Mouse (Mus musculus): ENCODE measurements around the gene Snupn. TPM values are rescaled to one million over a fixed set of nuclear protein-coding genes. Genes with fewer than 3 reads are reported as not detected.
"Not testable (repeated sequence)": the region's sequence is repeated elsewhere in the genome, so short reads cannot be mapped to it uniquely, and the experiment has no call there.

Snupn gene
- polyA plus RNA-seq (2012; rRNA removed) (3.6 and 4.6 TPM in 2 replicates), polyA plus RNA-seq (2014; fragmentation: Nextera tagmentation; extraction: Ambion mirVana) (8.7 and 8.8 TPM in 2 replicates)

DNA sequence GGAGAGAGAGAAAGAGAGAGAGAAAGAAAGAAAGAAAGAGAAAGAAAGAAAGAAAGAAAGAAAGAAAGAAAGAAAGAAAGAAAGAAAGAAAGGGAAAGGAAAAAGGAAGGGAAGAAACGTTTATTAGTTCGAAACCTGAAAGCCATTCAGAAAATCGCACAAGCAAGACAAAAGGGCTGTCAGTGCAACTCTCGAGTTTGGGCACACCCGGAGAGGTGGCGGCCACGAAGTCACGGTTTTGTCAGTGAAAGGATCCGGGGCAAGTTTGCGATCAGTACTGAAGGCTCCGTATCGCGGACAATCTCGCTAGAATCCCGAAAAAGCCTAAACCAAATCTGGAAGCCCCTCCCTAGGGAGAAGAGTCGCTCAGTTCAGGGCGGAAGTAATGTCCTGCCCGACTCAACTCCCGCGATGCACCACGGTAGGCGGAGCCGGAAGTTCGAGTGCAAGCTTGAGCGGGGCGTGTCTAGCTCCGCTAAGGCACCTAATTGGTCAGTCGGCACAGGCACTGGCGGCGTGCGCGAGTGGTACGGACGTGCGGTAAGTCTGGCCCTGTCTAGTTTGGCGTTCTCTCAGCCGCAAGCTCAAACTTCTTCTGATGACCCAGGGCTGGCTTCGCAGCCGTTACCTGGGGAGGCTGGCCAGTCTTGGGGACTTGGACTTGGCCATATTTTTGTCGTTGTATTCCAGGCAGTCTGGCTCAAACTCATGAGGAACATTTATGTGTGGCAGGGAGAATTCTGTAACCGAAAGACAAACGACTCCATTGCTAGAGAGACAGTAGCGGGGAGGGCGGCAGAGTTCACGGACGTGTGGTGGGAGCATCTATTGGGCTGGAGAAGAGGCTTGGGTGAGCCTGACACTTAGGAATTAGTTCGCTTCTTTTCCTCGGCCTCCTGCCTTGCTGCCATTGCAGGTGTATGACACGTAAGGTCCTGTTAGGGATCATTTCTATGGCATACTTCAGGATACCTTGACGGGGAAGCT lies at the start of gene Snupn:
Snupn (plus strand) TSS at position 465 of the 987 bp plus-strand sequence.
- no peaks in the 10 kb centered on the region for H3K9me3 ChIP-seq (ENCODE audit: control insufficient read depth, low read length)
- peak; percentile 97 to 98 (median 97) for DNase-seq (ENCODE audit: low read depth in 3 of 3, low spot score in 3 of 3)
- under 1% methylated on average over 50 of the region's 50 CpGs for WGBS (ENCODE audit: insufficient replicate concordance)
- no peak for TF ChIP-seq EP300 (IDR thresholded peaks at IDR 0.05; ENCODE audit: low read depth)
- no peak for TF ChIP-seq CTCF (IDR thresholded peaks at IDR 0.05; ENCODE audit: low read depth)
- peak within 1 kb of the TSS; percentile 91 for H3K9ac ChIP-seq (replicated peaks)
- peaks cover 8 to 11% of the 10 kb centered on the region in 2 experiments for H3K4me1 ChIP-seq (replicated peaks; ENCODE audit: control insufficient read depth in 2 of 2, insufficient read depth in 2 of 2, low read length in 1 of 2)
- peak; percentile 100 for ATAC-seq (ENCODE audit: insufficient read depth)
- no peaks in the 10 kb centered on the region for H3K27me3 ChIP-seq (ENCODE audit: control insufficient read depth, insufficient read depth, low read length)
- no peaks in the 10 kb centered on the region for H3K36me3 ChIP-seq (replicated peaks; ENCODE audit: control insufficient read depth, insufficient read depth, low read depth)
- peak within 1 kb of the TSS; percentile 83 to 89 for H3K4me3 ChIP-seq (ENCODE audit: insufficient read depth in 1 of 2, low read depth in 2 of 2, low read length in 2 of 2)
- H3K4me2 ChIP-seq (ENCODE audit: low read depth): peak within 1 kb of the TSS; percentile 85
- H3K27ac ChIP-seq: peak within 1 kb of the TSS; percentile 89

DNA sequence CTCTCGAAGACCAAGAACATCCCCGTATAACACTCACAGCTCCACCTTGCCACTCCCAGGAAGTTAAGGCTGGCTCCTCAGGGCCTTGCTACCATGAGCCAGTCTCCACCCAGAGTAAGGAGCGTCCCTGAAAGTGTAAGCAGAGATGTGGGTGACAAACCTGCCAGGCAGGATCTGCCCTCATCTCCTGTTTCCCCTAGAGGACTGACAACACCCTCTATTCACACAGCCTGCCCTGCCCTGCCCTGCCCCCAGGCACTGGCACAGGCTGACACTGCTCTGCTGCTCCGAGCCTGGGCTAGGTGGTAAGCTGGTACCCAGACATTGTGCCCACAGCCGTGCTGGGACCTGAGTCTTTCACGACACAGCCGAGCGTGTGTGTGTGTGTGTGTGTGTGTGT lies 49.5 kb upstream of the Snupn start:
- DNase-seq (ENCODE audit: low read depth in 3 of 3, low spot score in 3 of 3): no peak
- Histone ChIP-seq H3K27me3 (ENCODE audit: control insufficient read depth, insufficient read depth, low read length) (no peaks in the 10 kb centered on the region), H3K27ac (no peak overlapping the region), H3K4me1 (replicated peaks; ENCODE audit: control insufficient read depth in 2 of 2, insufficient read depth in 2 of 2, low read length in 1 of 2) (no peaks in the 10 kb centered on the region; a peak in 1 of 4 replicates), H3K4me3 (ENCODE audit: insufficient read depth in 1 of 2, low read depth in 2 of 2, low read length in 2 of 2) (no peak overlapping the region), H3K9ac (replicated peaks) (no peak overlapping the region), H3K4me2 (ENCODE audit: low read depth) (no peak overlapping the region), H3K36me3 (replicated peaks; ENCODE audit: control insufficient read depth, insufficient read depth, low read depth) (no peaks in the 10 kb centered on the region), H3K9me3 (ENCODE audit: control insufficient read depth, low read length) (no peaks in the 10 kb centered on the region)
- TF ChIP-seq CTCF (IDR thresholded peaks at IDR 0.05; ENCODE audit: low read depth): no peak
- TF ChIP-seq EP300 (IDR thresholded peaks at IDR 0.05; ENCODE audit: low read depth): no peak
- no peak for ATAC-seq (ENCODE audit: insufficient read depth)
- 54% methylated on average over 8 of the region's 8 CpGs for WGBS (ENCODE audit: insufficient replicate concordance)

DNA sequence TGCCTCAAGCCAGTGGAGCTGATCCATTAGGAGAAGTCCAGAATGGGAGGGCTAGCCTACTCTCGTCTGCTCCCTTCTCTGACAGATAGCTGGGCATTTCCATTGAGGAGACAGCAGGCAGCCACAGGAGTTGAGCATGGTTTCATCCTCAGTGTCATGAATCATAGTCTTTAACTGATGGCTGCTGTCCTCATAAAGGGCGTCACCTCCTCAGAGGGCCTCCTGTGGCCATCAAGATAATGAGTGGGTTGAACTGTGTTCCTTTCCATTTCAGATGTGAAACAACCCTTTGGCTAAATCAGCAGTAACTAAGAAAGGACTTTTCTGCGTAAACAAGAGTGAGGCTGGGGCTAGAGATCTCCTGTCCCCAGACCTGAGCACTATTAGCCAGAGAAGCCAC lies 47.0 kb upstream of the Snupn start:
- 37% methylated on average over 3 of the region's 3 CpGs for WGBS (ENCODE audit: insufficient replicate concordance)
- Histone ChIP-seq H3K27ac (no peak overlapping the region), H3K9ac (replicated peaks) (no peak overlapping the region), H3K36me3 (replicated peaks; ENCODE audit: control insufficient read depth, insufficient read depth, low read depth) (no peaks in the 10 kb centered on the region), H3K4me1 (replicated peaks; ENCODE audit: control insufficient read depth in 2 of 2, insufficient read depth in 2 of 2, low read length in 1 of 2) (no peaks in the 10 kb centered on the region; a peak in 1 of 4 replicates), H3K4me3 (ENCODE audit: insufficient read depth in 1 of 2, low read depth in 2 of 2, low read length in 2 of 2) (no peak overlapping the region), H3K27me3 (ENCODE audit: control insufficient read depth, insufficient read depth, low read length) (no peaks in the 10 kb centered on the region), H3K9me3 (ENCODE audit: control insufficient read depth, low read length) (no peaks in the 10 kb centered on the region), H3K4me2 (ENCODE audit: low read depth) (no peak overlapping the region)
- TF ChIP-seq CTCF (IDR thresholded peaks at IDR 0.05; ENCODE audit: low read depth): no peak
- TF ChIP-seq EP300 (IDR thresholded peaks at IDR 0.05; ENCODE audit: low read depth): no peak
- DNase-seq (ENCODE audit: low read depth in 3 of 3, low spot score in 3 of 3): no peak
- no peak for ATAC-seq (ENCODE audit: insufficient read depth)

- ATAC-seq (ENCODE audit: insufficient read depth): no peak
- H3K27me3 ChIP-seq (ENCODE audit: control insufficient read depth, insufficient read depth, low read length): no peaks in the 10 kb centered on the region
- TF ChIP-seq CTCF (IDR thresholded peaks at IDR 0.05; ENCODE audit: low read depth): no peak
- no peak for TF ChIP-seq EP300 (IDR thresholded peaks at IDR 0.05; ENCODE audit: low read depth)
- H3K9ac ChIP-seq (replicated peaks): no peak overlapping the region
- WGBS (ENCODE audit: insufficient replicate concordance): 54% methylated on average over 9 of the region's 9 CpGs
- peaks cover 0 to 2% of the 10 kb centered on the region in 2 experiments; a peak in 1 of 4 replicates for H3K4me1 ChIP-seq (replicated peaks; ENCODE audit: control insufficient read depth in 2 of 2, insufficient read depth in 2 of 2, low read length in 1 of 2)
- H3K27ac ChIP-seq: no peak overlapping the region
- no peaks in the 10 kb centered on the region for H3K9me3 ChIP-seq (ENCODE audit: control insufficient read depth, low read length)
- H3K4me3 ChIP-seq (ENCODE audit: insufficient read depth in 1 of 2, low read depth in 2 of 2, low read length in 2 of 2): no peak overlapping the region
- no peak for DNase-seq (ENCODE audit: low read depth in 3 of 3, low spot score in 3 of 3)
- H3K4me2 ChIP-seq (ENCODE audit: low read depth): no peak overlapping the region
- no peaks in the 10 kb centered on the region for H3K36me3 ChIP-seq (replicated peaks; ENCODE audit: control insufficient read depth, insufficient read depth, low read depth)
These were observed 43.1 kb upstream of the Snupn start for GRCm38 (mm10) chr9:56907549-56907948.

- not testable (repeated sequence) for H3K36me3 ChIP-seq (replicated peaks; ENCODE audit: control insufficient read depth, insufficient read depth, low read depth); H3K9ac ChIP-seq (replicated peaks); DNase-seq (ENCODE audit: low read depth in 3 of 3, low spot score in 3 of 3); H3K27ac ChIP-seq; H3K27me3 ChIP-seq (ENCODE audit: control insufficient read depth, insufficient read depth, low read length); H3K4me1 ChIP-seq (replicated peaks; ENCODE audit: control insufficient read depth in 2 of 2, insufficient read depth in 2 of 2, low read length in 1 of 2); H3K4me2 ChIP-seq (ENCODE audit: low read depth); ATAC-seq (ENCODE audit: insufficient read depth); H3K4me3 ChIP-seq (ENCODE audit: insufficient read depth in 1 of 2, low read depth in 2 of 2, low read length in 2 of 2); H3K9me3 ChIP-seq (ENCODE audit: control insufficient read depth, low read length)
- WGBS (ENCODE audit: insufficient replicate concordance): 33% methylated on average over 4 of the region's 4 CpGs
These were observed 40.7 kb upstream of the Snupn start for GRCm38 (mm10) chr9:56909991-56910390.

Data from liver, embryonic 14.5 days (tissue).